Mouse (Mus musculus) cerebellum, adult 18-20 months (tissue): Measurements from ENCODE around the gene Atp5d.

Experiments used
- DNase-seq, 2 experiments: peaks; one replicate each; pipeline ENCODE4 v3.0.0; 2021

The Atp5d gene

GRCm38 (mm10) chr10:80169070-80169469 is 30.6 kb downstream of the Atp5d start:
- DNase-seq = no peak

DNA sequence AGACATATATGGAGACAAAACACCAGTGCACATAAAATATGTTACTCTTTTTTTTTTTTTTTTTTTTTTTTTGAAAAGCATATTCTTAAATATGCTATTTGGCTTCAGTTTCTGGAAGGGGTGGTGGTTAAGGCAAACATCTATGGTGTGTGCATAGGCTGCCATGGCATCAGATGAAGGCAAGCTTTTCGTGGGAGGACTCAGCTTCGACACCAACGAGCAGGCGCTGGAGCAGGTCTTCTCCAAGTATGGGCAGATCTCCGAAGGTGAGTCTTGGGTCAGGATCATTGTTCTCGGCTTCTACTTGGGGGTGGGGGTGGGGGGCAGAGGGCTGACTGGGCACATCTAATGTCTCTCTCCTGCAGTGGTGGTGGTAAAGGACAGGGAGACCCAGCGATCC is 31.2 kb downstream of the Atp5d start:
- DNase-seq = no peak

DNA sequence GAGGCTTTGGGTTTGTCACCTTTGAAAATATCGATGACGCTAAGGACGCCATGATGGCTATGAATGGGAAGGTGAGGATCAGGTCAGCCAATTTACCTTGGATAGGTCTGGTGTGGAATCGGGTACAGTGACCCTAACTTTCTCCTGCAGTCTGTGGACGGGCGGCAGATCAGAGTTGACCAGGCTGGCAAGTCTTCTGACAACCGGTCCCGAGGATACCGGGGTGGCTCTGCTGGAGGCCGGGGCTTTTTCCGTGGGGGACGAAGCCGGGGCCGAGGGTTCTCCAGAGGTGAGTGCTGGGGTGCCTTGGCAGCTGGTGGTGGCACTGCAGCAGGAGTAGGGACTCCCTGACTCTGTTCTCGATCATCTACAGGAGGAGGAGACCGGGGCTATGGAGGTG is 31.6 kb downstream of the Atp5d start:
- peak; percentile 22 to 34 for DNase-seq

DNA sequence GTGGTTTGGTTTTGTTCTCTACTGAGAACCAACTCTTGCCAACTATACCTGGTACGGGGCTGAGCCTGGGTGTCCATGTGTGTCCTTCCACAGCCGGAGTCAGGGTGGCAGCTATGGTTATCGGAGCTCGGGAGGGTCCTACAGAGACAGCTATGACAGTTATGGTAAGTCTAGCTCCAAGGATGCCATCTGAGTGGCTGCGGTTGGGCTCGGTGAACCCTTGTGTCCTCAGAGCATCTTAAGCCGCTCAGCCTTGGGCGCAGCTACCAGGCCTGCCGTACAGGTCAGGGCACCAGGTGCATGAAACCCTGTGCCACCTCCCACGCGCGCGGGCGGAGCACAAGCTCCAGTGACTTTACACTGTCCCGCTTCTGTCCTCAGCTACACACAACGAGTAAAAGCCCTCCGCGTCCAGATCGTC is 32.2 kb downstream of the Atp5d start:
- peak in 1 of 2 experiments; percentile 38 for DNase-seq

GRCm38 (mm10) chr10:80171252-80171651 is 32.8 kb downstream of the Atp5d start:
- peak in 1 of 2 experiments; percentile 27 for DNase-seq

- DNase-seq = peak; percentile 41 to 47
These were observed 33.5 kb downstream of the Atp5d start for GRCm38 (mm10) chr10:80171760-80172526.

DNA sequence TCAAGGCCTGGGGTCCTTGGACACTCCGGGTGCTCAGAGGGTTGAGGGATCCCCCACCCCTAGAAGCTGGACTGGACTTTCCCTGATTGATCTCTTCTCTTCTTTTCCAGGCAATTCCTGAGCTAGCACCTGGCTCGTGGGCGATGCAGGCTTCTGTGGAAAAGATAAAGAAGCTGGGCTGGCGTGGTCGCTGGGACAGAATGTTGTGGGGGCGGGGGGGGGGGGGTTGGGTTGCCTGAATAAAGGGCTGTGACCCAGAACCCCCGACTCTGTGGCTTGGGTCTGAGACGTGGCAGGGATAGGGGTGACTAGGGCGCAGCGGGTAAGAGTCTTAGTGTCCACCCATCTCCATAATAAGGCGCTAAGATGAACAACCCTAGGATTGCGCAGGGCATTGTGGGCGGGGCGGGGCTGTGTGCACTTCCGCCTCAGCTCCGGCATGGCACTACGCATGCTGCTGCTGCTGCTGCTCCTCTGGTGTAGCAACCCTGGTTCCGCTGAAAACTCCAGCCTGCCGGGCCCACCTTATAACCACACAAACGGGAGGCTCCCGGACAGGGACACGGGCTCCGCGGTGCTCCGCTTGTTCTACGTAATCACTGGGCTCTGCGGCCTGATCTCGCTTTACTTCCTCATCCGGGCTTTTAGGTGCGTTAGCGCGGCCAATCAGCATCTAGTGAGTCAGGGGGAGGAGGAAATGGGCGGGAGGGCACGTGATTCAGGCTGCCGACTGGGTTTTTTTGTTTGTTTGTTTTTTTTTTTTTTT is 34.3 kb downstream of the Atp5d start, which contains the start of gene 1600002K03Rik:
TSS of gene 1600002K03Rik (plus strand) at position 418 of the 766 bp plus-strand sequence.
- peak; percentile 88 for DNase-seq

DNA sequence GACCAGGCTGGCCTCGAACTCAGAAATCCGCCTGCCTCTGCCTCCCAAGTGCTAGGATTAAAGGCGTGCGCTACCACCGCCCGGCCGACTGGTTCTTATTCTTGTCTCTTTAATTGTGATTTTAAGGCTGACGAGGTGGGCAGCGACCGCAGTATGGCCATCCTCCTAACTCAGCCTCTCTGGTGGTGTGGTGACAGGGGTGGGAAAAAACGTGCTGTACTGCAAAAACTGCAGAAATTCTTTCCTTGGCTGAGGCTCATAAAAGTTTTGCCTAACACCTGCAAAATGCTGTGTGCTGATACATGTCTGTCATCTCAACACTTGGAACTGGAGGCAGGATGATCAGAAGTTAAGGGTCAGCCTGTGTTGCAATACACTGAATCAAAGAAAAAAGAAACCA is 34.9 kb downstream of the Atp5d start:
- DNase-seq = no peak

DNA sequence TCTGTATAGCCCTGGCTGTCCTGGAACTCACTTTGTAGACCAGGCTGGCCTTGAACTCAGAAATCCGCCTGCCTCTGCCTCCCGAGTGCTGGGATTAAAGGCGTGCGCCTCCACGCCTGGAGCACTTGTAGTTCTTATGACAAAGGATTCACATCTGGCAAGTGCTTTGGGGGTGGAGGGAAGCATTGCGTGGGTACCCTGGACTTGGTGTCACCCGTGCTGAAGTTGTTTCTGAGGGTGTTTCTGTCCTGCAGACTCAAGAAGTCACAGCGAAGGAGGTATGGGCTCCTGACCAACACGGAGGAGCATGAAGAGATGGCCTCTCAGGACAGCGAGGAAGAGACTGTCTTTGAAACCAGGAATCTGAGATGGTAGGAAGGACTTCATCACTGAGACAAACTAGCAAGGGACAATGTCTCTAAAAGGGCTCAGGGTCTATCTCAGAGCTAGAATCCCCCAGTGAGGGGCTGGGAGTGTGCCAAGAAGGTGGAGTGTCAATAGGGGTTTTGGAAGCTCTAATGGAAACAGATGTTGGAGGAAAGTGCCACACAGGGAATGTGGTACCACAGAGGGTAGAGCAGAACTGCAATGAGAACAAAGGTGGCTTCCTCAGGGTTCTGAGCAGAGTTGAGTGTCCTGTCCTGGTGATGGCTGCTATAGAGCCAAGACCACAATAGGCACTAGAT is 35.7 kb downstream of the Atp5d start:
- peak in 1 of 2 experiments; percentile 35 for DNase-seq

- peak; percentile 47 for DNase-seq
These were observed 36.3 kb downstream of the Atp5d start for GRCm38 (mm10) chr10:80174705-80175104.

DNA sequence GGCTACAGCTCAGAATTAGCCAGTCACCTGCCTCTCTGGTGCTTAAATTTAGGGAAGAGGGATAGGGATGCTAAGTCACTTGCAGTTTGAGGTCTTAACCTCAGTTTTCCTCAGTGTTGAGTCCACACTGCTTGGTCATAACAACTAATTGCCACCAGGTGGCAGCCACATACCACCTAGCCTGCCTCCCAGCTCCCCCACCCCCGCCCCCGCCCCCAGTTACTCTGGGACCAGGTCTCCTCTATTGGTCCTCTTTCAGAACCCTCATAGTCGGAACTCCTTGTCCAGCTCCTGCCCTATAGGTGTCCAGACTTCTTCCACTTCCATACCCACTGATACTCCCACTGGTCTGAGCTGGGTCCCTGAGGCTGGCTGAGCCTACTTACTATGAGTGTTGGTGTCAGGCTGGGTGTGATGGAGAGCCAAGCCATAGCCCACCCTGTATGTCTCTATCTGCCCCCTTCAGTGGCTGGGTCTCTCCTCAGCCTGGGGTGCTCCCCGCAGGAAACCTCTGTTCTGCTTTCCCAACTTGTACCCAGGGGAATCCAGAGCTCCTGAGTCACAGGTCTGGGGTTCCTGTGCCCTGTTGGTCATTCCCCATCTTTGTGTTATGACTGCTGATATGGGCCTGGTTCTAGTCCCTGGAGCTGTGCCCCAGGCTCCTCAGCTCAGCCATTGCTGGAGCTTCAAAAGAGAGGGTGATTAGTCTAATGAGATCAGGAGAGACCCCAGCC is 37.3 kb downstream of the Atp5d start:
- DNase-seq = peak; percentile 53 to 61

GRCm38 (mm10) chr10:80176270-80176834 is 37.9 kb downstream of the Atp5d start:
- no peak for DNase-seq

DNA sequence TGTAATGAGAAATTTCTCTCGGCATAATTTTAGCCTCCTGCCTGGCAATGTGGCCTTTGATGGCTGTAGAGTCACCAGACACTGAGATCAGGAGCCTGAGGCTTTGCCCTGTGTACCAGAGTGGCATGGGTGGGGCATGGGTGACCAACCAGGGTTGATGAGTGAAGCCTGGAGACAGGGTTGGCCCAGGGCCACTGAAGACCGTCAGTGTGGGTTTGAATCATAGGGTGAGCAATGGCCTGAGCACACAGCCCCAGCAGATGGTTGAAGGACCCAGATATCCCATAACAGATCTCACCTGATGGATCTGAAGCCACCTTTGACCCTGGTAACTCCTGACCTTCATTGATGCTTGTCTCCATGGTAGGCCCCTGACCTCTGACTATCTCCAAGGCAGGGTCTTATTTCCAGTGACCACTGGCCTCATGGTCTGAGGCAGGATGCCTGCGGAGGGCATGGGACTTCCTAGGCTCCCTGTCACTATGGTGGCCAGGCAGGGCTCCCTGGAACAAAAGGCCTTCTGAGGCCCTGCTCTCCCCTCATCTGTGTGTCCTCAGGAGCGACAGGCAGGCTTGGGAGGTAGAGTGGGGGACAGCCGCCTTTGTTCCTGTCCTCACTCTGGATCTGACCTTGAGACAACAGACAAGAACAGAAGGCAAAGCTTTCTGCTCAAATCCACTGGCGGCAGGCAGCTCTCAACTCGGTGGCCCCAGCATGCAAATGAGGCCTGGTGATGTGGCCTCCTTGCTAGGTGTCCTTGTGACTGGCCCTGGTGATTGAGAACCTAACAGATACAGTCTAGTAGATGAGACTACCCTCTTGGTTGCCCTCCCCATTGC is 39.2 kb downstream of the Atp5d start:
- DNase-seq = no peak

DNA sequence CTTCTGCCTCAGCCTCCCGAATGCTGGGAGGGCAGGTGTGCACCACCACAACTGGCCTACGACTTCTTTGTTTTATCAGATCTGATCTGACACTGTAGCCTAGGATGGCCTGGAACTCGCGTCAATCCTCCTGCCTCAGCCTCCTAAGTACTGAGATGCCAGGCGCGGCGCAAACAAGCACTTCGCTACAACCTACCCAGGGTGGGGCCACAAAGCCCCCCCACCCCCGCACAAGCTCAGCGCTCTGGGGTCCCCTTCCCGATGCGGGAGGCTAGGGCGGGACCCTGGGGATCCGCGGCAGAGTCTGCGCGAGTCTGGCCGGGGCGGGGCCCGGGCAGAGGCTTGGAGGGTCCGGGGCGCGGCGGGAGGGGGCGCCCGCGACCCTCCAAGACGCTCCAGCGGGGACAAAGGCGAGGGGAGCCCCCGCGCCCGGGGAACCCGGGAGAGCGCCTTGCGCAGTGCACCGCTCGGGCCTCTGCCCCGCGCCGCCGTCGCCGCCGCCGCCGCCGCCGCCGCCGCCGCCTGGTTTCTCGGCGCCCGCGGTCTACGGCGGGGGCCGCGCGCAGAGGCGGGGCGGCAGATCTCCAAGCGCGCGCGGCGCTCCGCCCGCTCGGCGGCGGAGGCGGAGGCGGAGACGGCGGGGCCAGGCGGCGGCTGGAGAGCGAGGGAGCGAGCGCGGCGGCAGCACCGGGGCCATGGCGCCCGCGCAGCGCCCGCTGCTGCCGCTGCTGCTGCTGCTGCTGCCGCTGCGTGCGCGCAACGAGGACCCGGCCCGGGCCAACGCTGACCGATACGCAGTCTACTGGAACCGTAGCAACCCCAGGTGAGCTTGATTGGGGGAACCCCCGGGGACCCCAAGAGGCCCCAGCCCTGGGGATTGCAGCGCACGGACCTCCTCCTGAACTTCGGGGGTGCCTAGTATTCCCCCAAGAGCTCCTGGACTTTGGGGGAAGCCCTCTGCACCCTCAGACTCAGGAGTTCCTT is 40.9 kb downstream of the Atp5d start, which contains the start of gene Efna2:
TSS of gene Efna2 (plus strand) at position 415 of the 984 bp plus-strand sequence.
- DNase-seq = peak; percentile 68 to 81

- DNase-seq = no peak
These were observed 41.9 kb downstream of the Atp5d start for GRCm38 (mm10) chr10:80180288-80180687.

DNA sequence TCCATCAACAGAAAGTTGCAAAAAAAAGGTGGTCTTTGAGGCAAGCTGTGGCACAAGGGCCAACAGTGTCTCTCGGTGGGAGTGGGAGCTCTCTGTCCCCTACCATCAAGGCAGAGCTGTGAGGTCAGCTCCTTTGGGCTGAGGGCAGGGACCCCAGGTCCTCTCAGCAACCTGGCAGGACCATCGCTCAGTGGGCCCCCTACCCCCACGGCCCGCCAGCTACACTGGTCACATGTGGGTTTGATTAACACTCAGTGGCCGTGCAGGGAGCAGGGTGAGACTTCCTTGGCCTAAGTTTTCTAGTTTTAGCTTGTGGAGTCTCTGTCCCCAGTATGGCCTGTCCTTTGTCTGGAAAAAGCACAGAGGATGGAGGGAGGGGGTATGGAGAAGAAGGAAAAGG is 42.4 kb downstream of the Atp5d start:
- no peak for DNase-seq

GRCm38 (mm10) chr10:80182547-80182946 is 44.1 kb downstream of the Atp5d start:
- DNase-seq = no peak

DNA sequence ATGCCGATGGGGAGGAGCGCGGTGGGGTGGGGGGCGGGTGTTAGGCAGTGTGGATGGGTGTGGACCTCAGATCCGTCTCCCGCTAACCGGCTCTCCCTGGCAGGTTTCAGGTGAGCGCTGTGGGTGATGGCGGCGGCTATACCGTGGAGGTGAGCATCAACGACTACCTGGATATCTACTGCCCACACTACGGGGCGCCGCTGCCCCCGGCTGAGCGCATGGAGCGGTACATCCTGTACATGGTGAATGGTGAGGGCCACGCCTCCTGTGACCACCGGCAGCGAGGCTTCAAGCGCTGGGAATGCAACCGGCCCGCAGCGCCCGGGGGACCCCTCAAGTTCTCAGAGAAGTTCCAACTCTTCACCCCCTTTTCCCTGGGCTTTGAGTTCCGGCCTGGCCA is 48.2 kb downstream of the Atp5d start:
- no peak for DNase-seq

GRCm38 (mm10) chr10:80187739-80188138 is 49.3 kb downstream of the Atp5d start:
- no peak for DNase-seq

GRCm38 (mm10) chr10:80188453-80189024 is 50.1 kb downstream of the Atp5d start:
- DNase-seq = no peak
